Mouse (Mus musculus) ovary, postnatal 36 days (tissue): ENCODE measurements around the gene Zfp503.

Source experiments
- DNase-seq: peaks from one replicate; pipeline ENCODE4 v3.0.0; 2022; ENCODE audit warnings: low spot score, mixed read lengths

Gene Zfp503

DNA sequence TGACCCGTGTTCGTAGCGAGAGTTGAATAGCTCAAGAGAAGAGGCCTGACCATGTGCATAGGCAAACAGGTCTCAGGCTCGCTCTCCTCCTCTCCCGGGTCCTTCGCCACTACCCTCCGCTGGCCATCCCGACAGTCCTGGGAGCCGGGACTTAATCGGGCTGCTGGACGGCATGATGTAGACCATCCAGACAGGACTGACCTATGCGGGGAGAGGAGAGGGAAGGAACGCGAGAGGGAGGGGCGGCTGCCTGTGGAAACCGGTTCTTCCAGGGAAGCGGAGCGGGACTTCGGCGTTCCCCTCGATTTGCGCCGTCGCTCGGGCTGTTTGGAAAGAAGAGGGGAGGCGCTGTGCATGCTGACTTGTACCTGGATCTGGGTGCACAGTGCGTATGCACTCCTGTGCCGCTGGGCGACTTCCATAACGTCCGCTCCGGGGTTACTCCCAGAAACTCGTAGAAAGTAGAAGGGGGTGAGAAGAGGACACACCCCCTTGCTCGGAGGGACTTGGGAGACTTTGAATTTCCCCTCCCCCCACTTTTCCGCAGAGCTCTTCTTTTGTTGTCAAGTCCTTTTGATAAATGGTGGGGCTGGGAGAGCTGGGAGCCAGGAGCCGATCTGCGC lies at the start of gene Zfp503:
TSS of gene Zfp503 (minus strand) at position 311 of the 623 bp plus-strand sequence.
- DNase-seq: peak; percentile 69

GRCm38 (mm10) chr14:22037498-22038131 lies 48.2 kb upstream of the Zfp503 start:
- no peak for DNase-seq

- DNase-seq: no peak
Measured at GRCm38 (mm10) chr14:22036802-22037497, 47.5 kb upstream of the Zfp503 start.

- DNase-seq: no peak
Measured at GRCm38 (mm10) chr14:22036338-22036737, 46.9 kb upstream of the Zfp503 start.

DNA sequence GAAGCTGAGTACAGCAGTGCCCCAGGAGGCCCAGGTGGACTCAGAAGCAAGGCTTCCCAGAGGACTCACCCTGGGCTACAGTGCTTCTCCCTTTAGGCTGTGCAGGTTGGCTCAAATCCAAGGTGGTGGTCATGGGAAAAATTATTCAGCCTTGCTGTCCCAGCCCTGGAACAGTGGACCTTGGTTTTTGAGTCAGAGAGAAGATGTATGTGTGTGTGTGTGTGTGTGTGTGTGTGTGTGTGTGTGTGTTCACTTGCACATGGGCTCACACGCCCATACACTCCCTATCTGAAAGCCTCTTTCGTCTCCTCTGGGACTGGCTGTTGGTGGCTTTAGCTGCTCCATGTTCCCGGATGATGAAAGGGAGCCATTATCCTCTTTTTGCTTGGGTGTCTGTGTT lies 46.5 kb upstream of the Zfp503 start:
- no peak for DNase-seq

DNA sequence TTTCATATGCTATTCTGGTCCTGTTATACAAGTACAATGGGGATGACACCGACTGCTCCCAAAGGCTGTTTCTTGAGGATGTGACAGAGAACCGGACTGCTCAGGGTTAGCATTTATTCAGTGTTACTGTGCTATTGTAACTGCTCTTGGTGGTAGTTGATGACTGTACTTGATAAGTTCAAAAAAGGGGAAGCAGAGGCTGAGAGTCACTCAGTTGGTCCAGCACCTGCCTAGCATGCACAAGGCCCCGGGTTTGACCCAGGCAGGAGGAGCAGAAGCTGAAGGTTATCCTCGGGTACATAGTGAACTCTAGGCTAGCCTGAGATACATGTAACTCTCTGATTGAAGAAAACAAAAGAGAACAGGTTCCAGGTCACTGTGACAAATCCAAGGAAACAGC lies 34.1 kb upstream of the Zfp503 start:
- DNase-seq: no peak

GRCm38 (mm10) chr14:22020885-22021284 lies 31.5 kb upstream of the Zfp503 start:
- DNase-seq: peak; percentile 33

DNA sequence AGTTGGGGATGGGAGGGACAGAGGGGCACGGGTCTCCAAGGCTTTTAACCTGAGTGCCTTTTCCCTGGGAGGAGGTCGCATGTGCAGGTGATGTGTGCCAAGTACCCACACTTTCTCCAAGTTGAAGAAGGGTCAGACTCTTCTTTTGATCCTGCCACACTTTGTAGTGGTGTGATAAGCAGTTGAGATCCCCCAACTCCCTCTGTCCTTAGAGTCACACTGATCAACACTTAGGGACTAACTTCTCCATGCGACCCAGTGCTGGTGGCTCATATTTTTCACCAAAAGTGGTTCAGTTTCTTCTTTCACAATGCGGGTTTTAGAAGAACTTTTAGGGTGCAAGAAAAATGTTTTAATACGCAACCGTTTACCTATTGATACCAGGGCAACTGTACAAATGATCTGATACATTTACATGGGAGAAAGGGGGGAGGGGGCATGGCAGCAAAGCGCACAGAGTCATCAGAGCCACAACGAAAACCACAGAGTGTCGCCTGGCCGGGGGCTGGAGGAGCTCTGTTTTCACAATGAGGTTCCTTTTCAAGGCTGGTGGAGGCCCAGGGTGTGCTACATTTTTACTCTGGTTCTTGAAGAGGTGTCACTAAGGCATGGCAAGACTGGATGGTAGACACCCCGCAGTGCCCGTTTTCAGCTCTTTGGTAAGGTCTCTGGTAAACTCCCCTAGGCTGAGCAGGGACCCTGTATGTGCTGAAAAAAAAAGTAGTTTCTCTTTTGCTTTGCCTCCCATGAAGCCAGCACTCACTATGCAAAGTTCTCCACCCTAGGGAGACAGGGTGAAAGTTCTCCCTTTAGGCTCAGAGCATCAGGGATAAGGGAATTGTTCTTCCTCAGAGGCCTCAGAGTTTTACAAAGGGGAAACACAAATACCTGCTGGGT lies 30.8 kb upstream of the Zfp503 start:
- DNase-seq: no peak

DNA sequence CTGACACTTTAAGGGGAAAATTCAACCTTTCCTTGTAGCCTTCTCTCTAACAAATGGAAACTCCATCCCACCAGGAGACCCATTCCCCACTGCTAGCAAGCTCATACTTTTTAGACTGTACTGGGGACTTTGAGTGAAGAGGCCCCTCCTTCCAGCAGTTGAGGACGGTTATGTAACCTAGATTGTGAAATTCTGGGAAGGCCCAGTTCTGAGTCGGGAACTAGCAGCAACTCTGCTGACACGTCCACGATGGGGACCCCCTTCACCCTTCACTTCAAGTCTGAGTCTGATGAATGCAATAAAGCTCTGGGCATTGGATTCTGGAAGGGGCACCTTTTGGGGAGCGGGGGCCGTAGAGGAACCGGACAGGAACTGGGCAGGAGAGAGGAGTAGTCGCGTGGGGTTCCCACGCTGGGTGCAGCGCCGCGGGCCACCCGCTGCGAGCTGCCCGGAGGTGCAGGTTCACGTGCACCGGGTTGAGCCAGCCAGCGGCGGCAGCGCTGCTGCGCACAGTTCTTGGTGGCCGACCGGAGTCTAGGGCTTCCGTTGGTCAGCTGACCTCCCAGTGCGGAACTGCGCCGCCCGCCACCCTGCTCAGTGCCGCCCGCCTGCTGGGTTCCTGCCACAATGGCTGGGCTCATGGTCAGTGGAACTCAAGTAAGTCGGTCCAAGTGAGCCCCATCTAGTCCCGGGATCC lies 30.0 kb upstream of the Zfp503 start, which contains the start of gene Lrmda:
TSS of gene Lrmda (plus strand) at position 461 of the 697 bp plus-strand sequence.
- peak; percentile 81 for DNase-seq

- DNase-seq: no peak
Measured at GRCm38 (mm10) chr14:22017011-22017410, 27.6 kb upstream of the Zfp503 start.

DNA sequence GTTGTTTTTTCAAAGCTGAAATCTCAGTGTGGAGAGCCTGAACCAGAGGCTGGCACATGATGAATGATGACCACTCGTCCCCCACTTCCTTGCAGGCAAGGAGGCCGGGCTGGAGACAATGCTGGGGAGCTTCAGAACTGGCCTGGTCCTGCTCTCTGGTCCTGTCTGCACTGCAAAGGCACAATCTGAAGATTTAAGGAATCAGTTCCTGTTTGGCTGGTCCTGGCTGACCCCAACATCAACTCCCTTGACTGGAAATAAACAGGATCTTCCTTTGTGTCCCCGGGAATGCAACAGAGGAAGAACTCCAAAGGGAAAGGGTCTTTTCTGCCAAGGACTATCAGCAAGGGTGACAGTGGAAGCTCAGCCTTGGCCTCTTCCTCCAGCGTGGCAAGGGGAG lies 25.4 kb upstream of the Zfp503 start:
- no peak for DNase-seq

DNA sequence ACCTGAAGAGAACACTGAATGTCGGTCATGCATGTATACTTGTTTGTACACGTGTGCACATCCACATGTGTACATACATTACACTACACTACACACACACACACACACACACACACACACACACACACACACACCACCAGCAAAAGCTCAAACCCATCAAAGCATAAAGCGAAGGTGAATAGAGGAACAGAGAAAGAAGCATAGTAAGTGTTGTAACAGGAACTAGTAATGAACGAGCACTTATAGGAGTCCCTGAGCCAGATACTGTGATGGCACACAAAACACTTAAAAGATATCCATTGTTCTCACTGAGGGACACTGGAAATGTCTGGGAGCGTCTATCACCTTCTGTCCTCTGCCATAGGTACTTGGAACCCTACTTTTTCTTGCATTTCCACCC lies 24.9 kb upstream of the Zfp503 start:
- no peak for DNase-seq

DNA sequence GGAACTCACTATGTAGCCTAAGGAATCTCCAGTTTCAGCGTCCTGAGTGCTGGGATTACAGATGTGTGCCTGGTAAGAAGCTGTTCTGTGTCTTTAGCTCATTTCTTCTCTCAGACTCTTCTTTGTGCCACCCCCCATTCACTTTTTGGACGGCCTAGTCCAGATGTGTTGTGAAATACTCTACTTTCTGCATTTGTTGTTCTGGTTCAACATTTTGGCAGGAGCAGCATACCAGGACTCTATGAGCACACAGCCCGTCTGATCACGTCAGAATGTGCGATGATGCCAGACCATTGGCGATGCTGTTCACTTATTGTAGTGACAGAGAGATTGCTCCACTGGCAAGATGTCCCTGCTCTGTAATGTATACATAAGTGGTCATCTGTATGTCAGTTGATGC lies 17.6 kb upstream of the Zfp503 start:
- no peak for DNase-seq

- no peak for DNase-seq
Measured at GRCm38 (mm10) chr14:22004943-22005342, 15.5 kb upstream of the Zfp503 start.

- DNase-seq: no peak
Measured at GRCm38 (mm10) chr14:22003631-22004030, 14.2 kb upstream of the Zfp503 start.

GRCm38 (mm10) chr14:22003231-22003630 lies 13.8 kb upstream of the Zfp503 start:
- DNase-seq: no peak

DNA sequence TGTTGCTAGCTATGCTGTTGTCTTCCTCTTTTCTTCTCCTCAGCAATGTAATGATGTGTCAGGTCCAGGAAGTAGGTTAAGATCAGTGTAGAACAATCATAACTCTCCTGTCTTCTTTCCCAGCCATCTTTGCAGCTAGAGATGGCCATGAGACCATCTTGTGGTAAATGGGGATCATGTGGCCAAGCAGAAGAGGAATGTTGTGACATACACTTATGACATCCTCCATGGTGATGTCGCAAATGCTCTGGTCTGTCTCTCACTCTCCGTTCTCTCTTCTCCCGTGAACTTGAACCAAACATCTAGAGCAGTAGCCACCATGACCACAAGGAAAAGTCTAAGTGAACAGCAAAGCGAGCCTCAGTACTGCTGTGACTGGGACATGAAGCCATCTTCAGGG lies 10.2 kb upstream of the Zfp503 start:
- no peak for DNase-seq

- DNase-seq: peak; percentile 79
Measured at GRCm38 (mm10) chr14:21995031-21995754, 5.8 kb upstream of the Zfp503 start.

DNA sequence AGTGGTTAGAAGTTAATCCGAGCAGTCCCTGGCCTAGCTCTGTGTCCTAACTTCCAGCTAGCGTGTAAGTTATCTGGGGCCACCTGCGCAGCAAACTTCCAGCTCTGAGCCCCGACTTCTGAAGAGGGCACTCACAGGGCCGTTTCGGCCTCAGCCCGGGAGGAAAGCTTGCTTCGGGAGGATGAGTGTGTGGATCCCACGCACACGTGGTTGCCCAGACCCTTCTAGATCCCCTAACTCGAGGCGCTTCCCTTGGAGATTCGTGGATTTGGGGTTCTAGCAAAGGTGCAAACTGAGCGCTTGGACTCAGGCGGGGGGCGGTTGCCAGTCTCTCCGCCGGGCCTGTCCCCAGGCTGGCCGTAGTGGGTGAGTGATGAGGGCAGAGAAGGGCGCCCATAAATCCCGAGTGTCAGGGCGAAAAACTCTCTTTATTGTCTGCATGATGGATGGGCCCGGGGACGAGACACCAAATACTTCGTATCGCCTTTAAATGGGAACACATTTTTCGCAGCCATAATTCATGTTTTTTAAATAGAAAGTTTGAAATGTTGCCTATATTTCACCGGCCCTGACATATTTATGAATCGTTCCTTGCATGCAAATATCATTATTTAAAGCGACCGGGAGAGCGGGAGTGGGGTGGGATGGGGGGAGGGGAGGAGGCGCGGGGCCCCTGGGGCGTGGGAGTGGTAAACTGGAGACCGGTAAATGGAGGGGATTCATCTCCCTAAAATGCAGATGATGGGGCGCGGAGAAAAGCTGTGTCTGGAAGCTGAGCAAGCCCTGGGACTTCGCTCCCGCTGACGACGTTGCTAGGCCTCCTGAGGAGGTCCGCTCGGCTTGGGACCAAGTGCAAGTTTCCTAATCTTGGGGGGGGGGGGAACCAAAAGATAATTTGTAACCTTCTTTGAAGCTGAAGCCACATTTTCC lies 4.9 kb upstream of the Zfp503 start:
- DNase-seq: peak; percentile 39
